Mouse (Mus musculus) MEL (cell line): ENCODE measurements around the gene Uroc1. TPM values are rescaled to one million over a fixed set of nuclear protein-coding genes. Genes with fewer than 3 reads are reported as not detected.

Experiments used
- DNase-seq: peaks from one replicate; pipeline ENCODE4 v3.0.0; 2011; ENCODE audit warnings: low read depth, low spot score
- H3K27ac ChIP-seq: 2 replicates; pipeline ENCODE4 v1.5.1; 2012; ENCODE audit warnings: low read depth, mild to moderate bottlenecking, control low read depth, low read length, moderate library complexity; ENCODE audit not compliant: control insufficient read depth
- H3K27me3 ChIP-seq, 2 experiments: fragments of 150-350 bp in 1 of 2; sonication (generic) in 1 of 2; 2 replicates each; pipeline ENCODE4 v1.6.1; 2012; ENCODE audit warnings: low read length in 2 of 2, mild to moderate bottlenecking in 2 of 2, improper control_type of control experiment in 1 of 2, moderate library complexity in 1 of 2; ENCODE audit not compliant: insufficient read depth in 2 of 2, control insufficient read depth in 1 of 2
- H3K36me3 ChIP-seq, 2 experiments: 2 replicates each; pipeline ENCODE4 v1.6.1; 2012 to 2014; ENCODE audit warnings: low read length in 2 of 2, improper control_type of control experiment in 1 of 2, inconsistent platforms in 1 of 2, mild to moderate bottlenecking in 1 of 2; ENCODE audit not compliant: insufficient read depth in 2 of 2, control insufficient read depth in 1 of 2
- H3K4me1 ChIP-seq, 2 experiments: fragments of 150-350 bp in 1 of 2; sonication (generic) in 1 of 2; 2 replicates each; pipeline ENCODE4 v1.6.1; 2012; ENCODE audit warnings: low read length in 2 of 2, improper control_type of control experiment in 1 of 2, mild to moderate bottlenecking in 1 of 2; ENCODE audit not compliant: insufficient read depth in 2 of 2, control insufficient read depth in 1 of 2
- H3K4me3 ChIP-seq, 2 experiments: fragments of 150-350 bp in 1 of 2; sonication (generic) in 1 of 2; 2 replicates each; pipeline ENCODE4 v1.5.1; 2012; ENCODE audit warnings: low read depth in 2 of 2, low read length in 2 of 2, mild to moderate bottlenecking in 2 of 2, moderate library complexity in 2 of 2, control low read depth in 1 of 2, improper control_type of control experiment in 1 of 2; ENCODE audit not compliant: control insufficient read depth in 1 of 2, insufficient read depth in 1 of 2
- H3K79me2 ChIP-seq: 2 replicates; pipeline ENCODE4 v1.6.1; 2012; ENCODE audit warnings: mild to moderate bottlenecking, low read length, moderate library complexity; ENCODE audit not compliant: control insufficient read depth, poor library complexity, insufficient read depth
- H3K9ac ChIP-seq: 2 replicates; pipeline ENCODE4 v1.6.1; 2012; ENCODE audit warnings: low read depth, mild to moderate bottlenecking, control low read depth, low read length, moderate library complexity; ENCODE audit not compliant: control insufficient read depth, poor library complexity, severe bottlenecking
- H3K9me3 ChIP-seq: fragments of 150-350 bp; sonication (generic); replicated peaks from 2 replicates; pipeline ENCODE4 v1.6.1; 2012; ENCODE audit warnings: mild to moderate bottlenecking, low read length, improper control_type of control experiment, moderate library complexity; ENCODE audit not compliant: insufficient read depth
- BHLHE40 ChIP-seq: IDR thresholded peaks from 2 replicates; pipeline ENCODE4 v1.6.1; 2012; ENCODE audit warnings: low read depth, mild to moderate bottlenecking, inconsistent platforms, low read length, improper control_type of control experiment, borderline replicate concordance
- CHD2 ChIP-seq: IDR thresholded peaks from 2 replicates; pipeline ENCODE4 v1.6.1; 2011; ENCODE audit warnings: low read length, improper control_type of control experiment
- CTCF ChIP-seq, 3 experiments: IDR thresholded peaks in 2 of 3; conservative IDR thresholded peaks in 1 of 3; 2 replicates each; pipeline ENCODE4 v1.5.1; 2011 to 2012; ENCODE audit warnings: low read length in 3 of 3, low read depth in 2 of 3, mild to moderate bottlenecking in 2 of 3, improper control_type of control experiment in 1 of 3, inconsistent platforms in 1 of 3, mixed read lengths in 1 of 3, moderate library complexity in 1 of 3; ENCODE audit not compliant: control insufficient read depth in 1 of 3, insufficient read depth in 1 of 3, poor library complexity in 1 of 3, severe bottlenecking in 1 of 3
- EP300 ChIP-seq, 2 experiments: IDR thresholded peaks; 2 replicates each; pipeline ENCODE4 v1.6.1; 2011; ENCODE audit warnings: improper control_type of control experiment in 2 of 2, low read length in 2 of 2, low read depth in 1 of 2, mild to moderate bottlenecking in 1 of 2
- GABPA ChIP-seq: IDR thresholded peaks from 2 replicates; pipeline ENCODE4 v1.6.1; 2012; ENCODE audit warnings: low read depth, mild to moderate bottlenecking, inconsistent platforms, low read length, improper control_type of control experiment, moderate library complexity
- KAT2A ChIP-seq: conservative IDR thresholded peaks from 2 replicates; pipeline ENCODE4 v1.6.1; 2012; ENCODE audit warnings: low read depth, low read length, improper control_type of control experiment, inconsistent platforms
- MAFK ChIP-seq: IDR thresholded peaks from 2 replicates; pipeline ENCODE4 v1.6.1; 2011; ENCODE audit warnings: low read depth, mild to moderate bottlenecking, low read length, improper control_type of control experiment, borderline replicate concordance
- MAZ ChIP-seq: IDR thresholded peaks from 2 replicates; pipeline ENCODE4 v1.6.1; 2012; ENCODE audit warnings: low read depth, mild to moderate bottlenecking, inconsistent platforms, low read length, improper control_type of control experiment
- MYC ChIP-seq: IDR thresholded peaks from 2 replicates; pipeline ENCODE4 v1.6.1; 2011; ENCODE audit warnings: low read depth, mild to moderate bottlenecking, low read length, improper control_type of control experiment, moderate library complexity
- NELFE ChIP-seq: IDR thresholded peaks from 2 replicates; pipeline ENCODE4 v1.6.1; 2011; ENCODE audit warnings: low read depth, low read length, improper control_type of control experiment
- NRF1 ChIP-seq: IDR thresholded peaks from 2 replicates; pipeline ENCODE4 v1.6.1; 2014; ENCODE audit warnings: low read depth, mild to moderate bottlenecking, inconsistent platforms, low read length, improper control_type of control experiment, moderate library complexity; ENCODE audit not compliant: poor library complexity, insufficient read depth, severe bottlenecking
- RAD21 ChIP-seq: IDR thresholded peaks from 2 replicates; pipeline ENCODE4 v1.6.1; 2011; ENCODE audit warnings: mild to moderate bottlenecking, low read depth, low read length, improper control_type of control experiment
- SMC3 ChIP-seq: IDR thresholded peaks from 2 replicates; pipeline ENCODE4 v1.6.1; 2011; ENCODE audit warnings: low read depth, low read length, improper control_type of control experiment
- TAL1 ChIP-seq: IDR thresholded peaks from 2 replicates; pipeline ENCODE4 v1.6.1; 2012; ENCODE audit warnings: mild to moderate bottlenecking, inconsistent platforms, low read length, moderate library complexity, mixed read lengths
- TBP ChIP-seq: IDR thresholded peaks from 2 replicates; pipeline ENCODE4 v1.8.0; 2011; ENCODE audit warnings: low read depth, low read length, improper control_type of control experiment
- USF1 ChIP-seq: IDR thresholded peaks from 2 replicates; pipeline ENCODE4 v1.6.1; 2014; ENCODE audit warnings: low read depth, mild to moderate bottlenecking, inconsistent platforms, low read length, improper control_type of control experiment, moderate library complexity
- USF2 ChIP-seq, 2 experiments: IDR thresholded peaks; 2 replicates each; pipeline ENCODE4 v1.6.1; 2011 to 2012; ENCODE audit warnings: improper control_type of control experiment in 2 of 2, low read length in 2 of 2, borderline replicate concordance in 1 of 2, inconsistent platforms in 1 of 2, low read depth in 1 of 2, mild to moderate bottlenecking in 1 of 2; ENCODE audit not compliant: insufficient read depth in 1 of 2
- ZC3H11A ChIP-seq: IDR thresholded peaks from 2 replicates; pipeline ENCODE4 v1.6.1; 2012; ENCODE audit warnings: low read depth, mild to moderate bottlenecking, inconsistent platforms, low read length, improper control_type of control experiment
- ZNF384 ChIP-seq: IDR thresholded peaks from 2 replicates; pipeline ENCODE4 v1.6.1; 2012; ENCODE audit warnings: low read depth, mild to moderate bottlenecking, inconsistent platforms, low read length, improper control_type of control experiment
- polyA plus RNA-seq, 2 experiments: library from polyadenylated mRNA; stranded (reverse) in 1 of 2; unstranded in 1 of 2; fragments of >175 nt in 1 of 2; fragments of >200 nt in 1 of 2; gene quantifications; 2 replicates each; pipeline versions ENCODE4 v1.2.1 to v1.2.4; 2012; ENCODE audit warnings: low replicate concordance in 2 of 2, low read depth in 1 of 2; ENCODE audit not compliant: insufficient read length in 2 of 2, insufficient read depth in 1 of 2, missing spikeins in 1 of 2
- total RNA-seq: library from RNA; depleted of rRNA; stranded (reverse); fragments of 300-350 nt; gene quantifications from 2 replicates; pipeline ENCODE4 v1.2.3, GENCODE M21; 2012

Uroc1 gene
- total and polyA plus RNA-seq, 3 experiments, result not detected

- H3K27ac ChIP-seq, result no peak overlapping the region
- no peaks in the 10 kb centered on the region for H3K79me2 ChIP-seq
- no peaks in the 10 kb centered on the region for H3K27me3 ChIP-seq
- no peak overlapping the region for H3K4me3 ChIP-seq
- TF ChIP-seq RAD21, result no peak
- no peaks in the 10 kb centered on the region for H3K9me3 ChIP-seq
- no peak for DNase-seq
- H3K9ac ChIP-seq, result no peak overlapping the region
- no peaks in the 10 kb centered on the region for H3K4me1 ChIP-seq
- no peaks in the 10 kb centered on the region for H3K36me3 ChIP-seq
Observed at GRCm38 (mm10) chr6:90324463-90324862, 8.6 kb upstream of the Uroc1 start.

DNA sequence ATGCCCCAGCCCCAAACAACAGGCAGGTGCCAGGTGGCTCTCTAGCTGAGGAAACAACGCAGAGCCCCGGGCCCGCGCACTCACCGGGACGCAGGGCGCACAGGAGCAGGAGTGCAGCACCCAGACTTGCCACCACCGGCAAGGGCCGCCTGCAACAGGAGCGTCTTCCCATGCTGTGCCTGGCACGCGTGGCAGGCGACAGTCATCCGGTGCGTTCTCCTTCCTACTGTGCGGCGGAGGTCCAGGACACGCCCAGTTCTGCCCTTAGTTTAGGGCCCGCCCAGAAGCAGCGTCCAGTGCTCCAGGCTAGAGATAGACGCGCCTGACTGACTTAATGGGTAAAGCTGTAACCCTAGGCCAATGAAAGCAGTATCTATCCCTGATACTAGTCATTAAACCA is 8.1 kb upstream of the Uroc1 start, which contains the start of gene Chst13:
Chst13 (minus strand) TSS at position 195 of the 400 bp plus-strand sequence.
- H3K9me3 ChIP-seq, result no peaks in the 10 kb centered on the region
- no peak for TF ChIP-seq SMC3
- TF ChIP-seq MYC, result no peak
- no peak within 1 kb of the TSS for H3K9ac ChIP-seq
- H3K79me2 ChIP-seq, result no peaks in the 10 kb centered on the region
- no peaks in the 10 kb centered on the region for H3K4me1 ChIP-seq
- no peak within 1 kb of the TSS for H3K4me3 ChIP-seq
- H3K27me3 ChIP-seq, result no peaks in the 10 kb centered on the region
- no peak for DNase-seq
- H3K36me3 ChIP-seq, result no peaks in the 10 kb centered on the region
- H3K27ac ChIP-seq, result no peak within 1 kb of the TSS

DNA sequence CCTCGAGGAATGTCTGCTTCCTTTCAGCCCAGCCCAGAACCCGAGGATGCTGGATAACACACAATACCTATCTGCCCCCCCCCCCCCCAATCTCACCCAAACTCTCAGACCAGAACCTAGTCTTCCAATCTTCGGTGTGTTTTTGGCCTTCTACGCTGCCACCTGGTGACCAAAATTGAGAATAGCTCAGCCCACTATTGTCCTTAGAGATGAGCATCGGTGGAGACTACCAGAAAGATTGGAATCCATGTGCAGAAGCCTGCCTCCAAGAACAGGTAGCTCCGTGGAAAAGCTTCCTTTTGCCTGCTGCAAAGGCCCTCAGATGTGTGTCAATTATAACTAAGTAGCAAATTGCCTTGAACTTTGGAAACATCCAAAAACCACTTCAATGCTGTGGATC is 5.4 kb upstream of the Uroc1 start:
- no peaks in the 10 kb centered on the region for H3K27me3 ChIP-seq
- TF ChIP-seq MAZ (no peak), EP300 (IDR thresholded peaks at IDR 0.05; ENCODE audit: low read depth in 1 of 2, low read length in 2 of 2) (no peak), CHD2 (no peak), NELFE (no peak), ZC3H11A (0 out of 2 replicates have a peak, but pooled peaks have one; percentile 4), USF2 (IDR thresholded peaks at IDR 0.05; ENCODE audit: borderline replicate concordance in 1 of 2, insufficient read depth in 1 of 2, low read depth in 1 of 2, low read length in 2 of 2) (no peak), SMC3 (peak; percentile 74), TAL1 (no peak), USF1 (no peak), MYC (no peak), GABPA (no peak), MAFK (no peak), NRF1 (no peak), TBP (no peak), KAT2A (no peak), RAD21 (peak; percentile 28), BHLHE40 (no peak), CTCF (IDR thresholded peaks at IDR 0.05 in 2 of 3, conservative IDR thresholded peaks at IDR 0.05 in 1 of 3; ENCODE audit: control insufficient read depth in 1 of 3, insufficient read depth in 1 of 3, low read depth in 2 of 3, low read length in 3 of 3, poor library complexity in 1 of 3, severe bottlenecking in 1 of 3) (peak; percentile 18 to 60 (median 56); a peak in 5 of 6 replicates), ZNF384 (no peak)
- TF ChIP-seq, all 39 proteins: peak for 4
- Histone ChIP-seq H3K79me2 (no peaks in the 10 kb centered on the region), H3K4me1 (no peaks in the 10 kb centered on the region), H3K4me3 (no peak overlapping the region), H3K36me3 (no peaks in the 10 kb centered on the region), H3K9me3 (no peaks in the 10 kb centered on the region), H3K27ac (no peak overlapping the region), H3K9ac (no peak overlapping the region)
- DNase-seq, result peak; percentile 8
